Mouse (Mus musculus) forebrain, embryonic 16.5 days (tissue): ENCODE measurements around the gene Acadvl. TPM values are rescaled to one million over a fixed set of nuclear protein-coding genes. Genes with fewer than 3 reads are reported as not detected.
A peak's percentile ranks its signal among the peaks of the same experiment; 100 is the strongest.

Experiments
- ATAC-seq: fragments of 200-750 bp; cut with Nextera tagmentation; 2 replicates; pipeline ENCODE4 v1.8.0; 2017; ENCODE audit warnings: mild to moderate bottlenecking, moderate library complexity
- H3K27ac ChIP-seq: fragments of 300-500 bp; sonication (generic); 2 replicates; pipeline ENCODE4 v1.5.1; 2014; ENCODE audit warnings: low read length, control low read depth
- H3K27me3 ChIP-seq: fragments of 300-500 bp; sonication (generic); replicated peaks from 2 replicates; pipeline ENCODE4 v1.6.1; 2014; ENCODE audit warnings: low read length; ENCODE audit not compliant: control insufficient read depth, insufficient read depth
- H3K36me3 ChIP-seq: fragments of 300-500 bp; sonication (generic); 2 replicates; pipeline ENCODE4 v1.6.1; 2014; ENCODE audit not compliant: control insufficient read depth, insufficient read depth
- H3K4me1 ChIP-seq: fragments of 300-500 bp; sonication (generic); replicated peaks from 2 replicates; pipeline ENCODE4 v1.6.1; 2014; ENCODE audit warnings: low read length; ENCODE audit not compliant: control insufficient read depth, insufficient read depth
- H3K4me2 ChIP-seq: fragments of 300-500 bp; sonication (generic); 2 replicates; pipeline ENCODE4 v1.6.1; 2014; ENCODE audit warnings: mild to moderate bottlenecking, low read length, control low read depth
- H3K4me3 ChIP-seq: fragments of 300-500 bp; sonication (generic); replicated peaks from 2 replicates; pipeline ENCODE4 v1.5.1; 2014; ENCODE audit warnings: mild to moderate bottlenecking, low read length, control low read depth
- H3K9ac ChIP-seq: fragments of 300-500 bp; sonication (generic); replicated peaks from 2 replicates; pipeline ENCODE4 v1.6.1; 2014; ENCODE audit warnings: low read depth, low read length, control low read depth
- H3K9me3 ChIP-seq: fragments of 300-500 bp; sonication (generic); 2 replicates; pipeline ENCODE4 v1.6.1; 2016; ENCODE audit warnings: low read length; ENCODE audit not compliant: control insufficient read depth
- WGBS: fragments of 180-500 bp; shearing (Covaris S2); extraction: QIAGEN DNeasy Blood & Tissue Kit; methylation state at CpG from one replicate; pipeline ENCODE4 v1.1.7; 2014; 5-methylcytosine and 5-hydroxymethylcytosine counted together
- polyA plus RNA-seq: library from polyadenylated mRNA; unstranded; fragments of >200 nt; fragmentation: Nextera tagmentation; extraction: Ambion mirVana; gene quantifications from 2 replicates; pipeline ENCODE4 v1.2.1, GENCODE M21; 2015

The Acadvl gene
- polyA plus RNA-seq, 1 experiment from 2014 or later = 60.6 TPM

GRCm38 (mm10) chr11:70029130-70029801, 14.1 kb upstream of the Acadvl start:
- Histone ChIP-seq H3K4me2 (peak overlapping the region; percentile 71), H3K36me3 (peaks cover 21% of the 10 kb centered on the region), H3K9ac (peak overlapping the region; percentile 33), H3K4me3 (peak overlapping the region; percentile 35), H3K27ac (peak overlapping the region; percentile 96), H3K9me3 (no peaks in the 10 kb centered on the region), H3K4me1 (peaks cover 68% of the 10 kb centered on the region), H3K27me3 (no peaks in the 10 kb centered on the region)
- ATAC-seq = peak; percentile 92
- WGBS = 0% methylated on average over 20 of the region's 20 CpGs

- H3K36me3 ChIP-seq = peaks cover 20% of the 10 kb centered on the region
- H3K4me2 ChIP-seq = peak overlapping the region; percentile 71
- H3K9ac ChIP-seq = peak overlapping the region; percentile 33
- H3K27ac ChIP-seq = peak overlapping the region; percentile 96
- H3K27me3 ChIP-seq = no peaks in the 10 kb centered on the region
- WGBS = 21% methylated on average over 12 of the region's 12 CpGs
- 0 out of 2 replicates have a peak, but pooled peaks have one; percentile 1 for ATAC-seq
- no peaks in the 10 kb centered on the region for H3K9me3 ChIP-seq
- peaks cover 75% of the 10 kb centered on the region for H3K4me1 ChIP-seq
- H3K4me3 ChIP-seq = peak overlapping the region; percentile 35
Measured at GRCm38 (mm10) chr11:70028401-70029129, 13.4 kb upstream of the Acadvl start.

DNA sequence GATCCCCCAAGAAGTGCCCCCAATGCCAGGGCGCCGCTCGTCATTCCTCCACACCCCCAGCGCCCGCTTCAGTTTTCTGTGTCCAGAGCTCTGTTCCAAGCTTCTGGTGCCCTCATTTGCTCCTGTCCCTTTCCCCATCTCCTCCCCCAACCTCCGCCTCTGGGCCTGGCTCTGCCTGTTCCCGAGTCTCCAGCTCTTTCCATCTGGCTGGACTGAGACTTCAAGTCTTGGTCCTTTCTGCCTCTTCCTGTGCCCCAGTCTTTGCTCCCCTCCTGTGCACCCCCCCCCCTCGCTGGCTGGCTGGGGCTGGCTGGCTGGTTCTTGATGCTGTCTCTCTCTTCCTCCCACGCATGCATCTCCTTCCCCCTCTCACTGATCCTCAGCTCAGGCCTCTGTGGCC, 12.2 kb upstream of the Acadvl start:
- no peak for ATAC-seq
- no peak overlapping the region for H3K4me3 ChIP-seq
- 29% methylated on average over 9 of the region's 9 CpGs for WGBS

GRCm38 (mm10) chr11:70026689-70027088, 11.5 kb upstream of the Acadvl start:
- WGBS = 0% methylated on average over 18 of the region's 19 CpGs
- 0 out of 2 replicates have a peak overlapping the region, but pooled peaks have one; percentile 21 for H3K4me3 ChIP-seq
- no peaks in the 10 kb centered on the region for H3K27me3 ChIP-seq
- no peaks in the 10 kb centered on the region for H3K9me3 ChIP-seq
- ATAC-seq = no peak
- peak overlapping the region; percentile 96 for H3K27ac ChIP-seq
- peaks cover 93% of the 10 kb centered on the region for H3K4me1 ChIP-seq
- peak overlapping the region; percentile 48 for H3K4me2 ChIP-seq
- H3K9ac ChIP-seq = peak overlapping the region; percentile 4; the same call in 1 of the 2 replicates
- peaks cover 7% of the 10 kb centered on the region for H3K36me3 ChIP-seq

More for the DNA sequence above, 12.2 kb upstream of the Acadvl start:
- Histone ChIP-seq H3K9me3 (no peaks in the 10 kb centered on the region), H3K36me3 (peaks cover 13% of the 10 kb centered on the region), H3K27ac (peak overlapping the region; percentile 96), H3K27me3 (no peaks in the 10 kb centered on the region), H3K9ac (peak overlapping the region; percentile 4), H3K4me1 (peaks cover 86% of the 10 kb centered on the region), H3K4me2 (no peak overlapping the region; the same call in none of the 2 replicates)

DNA sequence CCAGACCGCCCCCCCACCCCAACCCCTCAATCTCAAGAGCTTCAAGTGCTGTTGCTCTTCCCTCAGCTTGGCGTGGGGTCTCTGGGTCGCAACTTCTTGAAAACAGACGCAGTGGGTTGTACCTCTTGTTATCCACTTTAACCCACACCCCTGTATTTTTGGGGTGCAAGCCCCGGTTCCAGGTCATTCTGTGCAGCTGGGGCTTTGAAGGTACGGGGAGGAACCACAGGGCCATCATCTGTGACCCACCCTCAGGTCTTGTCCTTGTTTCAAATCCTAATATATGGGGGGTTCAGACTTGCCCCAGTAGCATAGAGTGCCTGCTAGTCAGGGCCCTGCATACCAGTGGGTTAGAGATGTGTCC, 8.9 kb upstream of the Acadvl start:
- H3K4me1 ChIP-seq = peaks cover 90% of the 10 kb centered on the region
- H3K36me3 ChIP-seq = no peaks in the 10 kb centered on the region
- H3K4me3 ChIP-seq = peak overlapping the region; percentile 41
- WGBS = 14% methylated on average over 6 of the region's 6 CpGs
- H3K9me3 ChIP-seq = no peaks in the 10 kb centered on the region
- H3K4me2 ChIP-seq = peak overlapping the region; percentile 66
- peak overlapping the region; percentile 52 for H3K9ac ChIP-seq
- no peaks in the 10 kb centered on the region for H3K27me3 ChIP-seq
- ATAC-seq = no peak
- peak overlapping the region; percentile 71 for H3K27ac ChIP-seq

DNA sequence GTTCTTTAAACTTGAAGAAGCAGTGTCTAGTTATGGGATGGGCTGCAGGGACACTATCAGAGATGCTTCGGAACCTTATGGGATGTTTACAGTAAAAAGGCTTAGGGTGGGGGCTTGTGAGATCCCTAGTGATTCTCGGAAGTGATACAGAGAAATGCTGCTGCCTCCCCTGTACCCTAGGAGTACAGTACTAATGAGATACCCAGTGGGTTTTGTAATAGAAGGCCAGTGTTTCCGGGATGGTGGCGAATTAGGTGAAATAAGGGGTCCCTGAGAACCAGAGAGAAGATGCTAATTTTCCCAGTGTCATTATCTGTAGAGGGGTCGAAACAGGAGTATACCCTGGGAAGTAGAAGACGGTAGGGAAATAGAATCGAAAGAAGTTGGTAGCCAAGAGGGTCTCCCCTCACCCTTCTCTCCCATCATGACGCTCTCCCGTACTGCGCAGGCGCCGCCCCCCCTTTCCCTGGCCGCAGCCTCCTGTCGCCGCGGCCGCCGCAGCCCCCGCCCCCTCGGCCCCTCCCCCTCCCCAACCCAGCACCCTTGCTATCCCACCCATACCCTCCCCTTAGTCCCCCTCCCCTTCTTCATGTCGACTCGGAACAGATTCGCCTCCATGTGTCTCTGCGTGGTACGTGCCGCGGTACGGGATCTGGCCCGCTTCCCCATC, 8.4 kb upstream of the Acadvl start:
- WGBS = 4% methylated on average over 21 of the region's 29 CpGs
- no peaks in the 10 kb centered on the region for H3K27me3 ChIP-seq
- no peaks in the 10 kb centered on the region for H3K9me3 ChIP-seq
- peak overlapping the region; percentile 66 for H3K4me2 ChIP-seq
- no peaks in the 10 kb centered on the region for H3K36me3 ChIP-seq
- H3K9ac ChIP-seq = peak overlapping the region; percentile 52
- H3K4me1 ChIP-seq = peaks cover 90% of the 10 kb centered on the region
- H3K27ac ChIP-seq = peak overlapping the region; percentile 71
- no peak for ATAC-seq
- peak overlapping the region; percentile 41 for H3K4me3 ChIP-seq

DNA sequence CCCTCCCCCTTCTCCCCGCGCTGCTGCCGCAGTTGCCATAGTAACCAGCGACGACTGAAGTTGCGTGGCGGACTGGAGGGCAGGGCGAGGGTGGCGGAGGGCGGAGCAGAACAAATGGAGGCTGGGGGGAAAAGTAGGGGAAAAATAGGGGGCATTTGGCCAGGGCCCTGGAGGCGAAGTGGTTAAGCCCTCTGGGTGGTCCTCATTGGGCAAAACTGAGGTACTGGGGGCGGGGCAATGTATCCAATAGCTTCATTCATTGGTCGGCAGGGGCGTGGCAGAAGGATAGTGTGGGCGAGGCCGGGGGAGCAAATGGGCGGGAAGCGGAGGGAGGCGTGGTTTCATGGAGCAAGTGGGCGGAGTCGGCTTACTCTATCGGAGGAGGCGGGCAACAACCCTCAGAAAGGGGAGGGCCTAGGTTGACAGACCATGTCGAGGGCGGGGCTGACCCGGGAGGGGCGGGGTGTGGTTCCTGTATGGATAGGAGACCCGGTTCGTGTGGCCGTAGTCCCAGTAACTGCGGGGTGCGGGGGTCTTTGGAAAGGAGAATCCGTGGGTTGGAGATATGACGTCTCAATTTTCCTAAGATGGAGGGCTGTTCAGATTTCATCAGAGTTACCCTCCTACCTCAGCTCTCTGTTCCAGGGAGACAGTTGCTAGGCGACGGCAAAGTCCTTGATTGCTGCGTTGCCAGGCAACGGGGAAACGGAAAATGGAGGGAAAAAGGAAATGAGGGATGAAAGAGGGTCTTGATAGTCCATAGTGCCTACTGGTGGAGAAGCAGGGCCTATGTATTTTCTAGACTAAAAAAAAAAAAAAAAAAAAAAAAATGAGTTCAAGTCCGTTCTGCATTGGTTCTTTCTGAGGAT, 6.3 kb upstream of the Acadvl start:
- 1% methylated on average over 40 of the region's 40 CpGs for WGBS
- Histone ChIP-seq H3K4me1 (peaks cover 80% of the 10 kb centered on the region), H3K9me3 (no peaks in the 10 kb centered on the region)

GRCm38 (mm10) chr11:70020731-70021263, 5.6 kb upstream of the Acadvl start:
- H3K36me3 ChIP-seq = no peaks in the 10 kb centered on the region
- no peaks in the 10 kb centered on the region for H3K9me3 ChIP-seq
- peak overlapping the region; percentile 72 for H3K4me3 ChIP-seq
- peak overlapping the region; percentile 95 for H3K27ac ChIP-seq
- H3K4me2 ChIP-seq = peak overlapping the region; percentile 83
- peaks cover 73% of the 10 kb centered on the region for H3K4me1 ChIP-seq
- peak; percentile 83 for ATAC-seq
- peak overlapping the region; percentile 92 for H3K9ac ChIP-seq
- WGBS = under 1% methylated on average over 8 of the region's 8 CpGs
- no peaks in the 10 kb centered on the region for H3K27me3 ChIP-seq

More for the DNA sequence above, 6.3 kb upstream of the Acadvl start:
- Histone ChIP-seq H3K27ac (peak overlapping the region; percentile 95), H3K4me2 (peak overlapping the region; percentile 83), H3K4me3 (peak overlapping the region; percentile 72), H3K9ac (peak overlapping the region; percentile 92), H3K27me3 (no peaks in the 10 kb centered on the region), H3K36me3 (no peaks in the 10 kb centered on the region)
- peak; percentile 73 for ATAC-seq
